Mouse (Mus musculus) myocyte (in vitro differentiated cells): ENCODE measurements at regions not wholly inside any gene's neighbourhood (a gene's known extent, or its start where the extent isn't known, plus 50 kb on each side); places are given as distances from the start of the nearest gene placed in this dataset.

Experiments
- CEBPB ChIP-seq: IDR thresholded peaks from 2 replicates; pipeline ENCODE4 v1.6.1; 2011; ENCODE audit warnings: mild to moderate bottlenecking, moderate library complexity; ENCODE audit not compliant: poor library complexity, insufficient read depth, severe bottlenecking
- E2F4 ChIP-seq: IDR thresholded peaks from one replicate; pipeline ENCODE4 v1.6.1; 2011; ENCODE audit warnings: mild to moderate bottlenecking, control low read depth, moderate library complexity; ENCODE audit not compliant: insufficient read depth
- MAX ChIP-seq: IDR thresholded peaks from one replicate; pipeline ENCODE4 v1.6.1; 2011; ENCODE audit warnings: low read depth, mild to moderate bottlenecking, control low read depth
- MYOD1 ChIP-seq, 3 experiments: IDR thresholded peaks; one replicate each; pipeline ENCODE4 v1.6.1; 2011; ENCODE audit warnings: control low read depth in 2 of 3, low read depth in 2 of 3, mild to moderate bottlenecking in 2 of 3, moderate library complexity in 1 of 3; ENCODE audit not compliant: insufficient read length in 2 of 3, control insufficient read depth in 1 of 3
- MYOG ChIP-seq, 3 experiments: IDR thresholded peaks; one replicate each; pipeline ENCODE4 v1.6.1; 2011; ENCODE audit warnings: control low read depth in 2 of 3, low read depth in 2 of 3, mild to moderate bottlenecking in 2 of 3; ENCODE audit not compliant: insufficient read length in 2 of 3, control insufficient read depth in 1 of 3, insufficient read depth in 1 of 3
- POLR2A ChIP-seq: IDR thresholded peaks from one replicate; pipeline ENCODE4 v1.6.1; 2011; ENCODE audit warnings: low read depth, mild to moderate bottlenecking, control low read depth, moderate library complexity; ENCODE audit not compliant: insufficient read length
- POLR2AphosphoS2 ChIP-seq: IDR thresholded peaks from one replicate; pipeline ENCODE4 v1.6.1; 2011; ENCODE audit warnings: low read depth, control low read depth; ENCODE audit not compliant: insufficient read length
- TCF12 ChIP-seq: IDR thresholded peaks from one replicate; pipeline ENCODE4 v1.6.1; 2011; ENCODE audit warnings: mild to moderate bottlenecking, control low read depth; ENCODE audit not compliant: poor library complexity, insufficient read depth, severe bottlenecking
- USF1 ChIP-seq: IDR thresholded peaks from one replicate; pipeline ENCODE4 v1.6.1; 2011; ENCODE audit warnings: low read depth, mild to moderate bottlenecking, control low read depth, moderate library complexity

DNA sequence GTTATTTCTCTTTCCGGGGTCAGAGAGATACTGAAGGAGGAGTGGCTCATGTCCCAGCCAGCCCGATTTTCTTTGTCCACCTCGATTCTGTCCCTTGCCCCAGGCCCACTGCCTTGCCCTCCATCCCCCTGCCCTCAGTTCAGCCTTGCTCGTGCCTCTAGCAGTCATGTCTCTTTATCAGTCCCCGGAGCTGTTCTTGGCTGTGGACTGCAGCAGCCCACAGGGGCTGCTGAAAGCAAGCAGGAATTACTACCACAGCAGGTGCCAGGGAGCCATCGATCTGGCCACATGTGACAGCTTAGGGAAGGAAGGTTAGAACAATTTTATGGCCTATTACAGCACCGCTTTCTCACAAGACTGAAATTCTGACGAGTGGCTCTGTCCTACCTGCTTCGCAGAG lies 396.3 kb upstream of the Igfbp7 start:
- TF ChIP-seq POLR2A (no peak), MYOD1 (IDR thresholded peaks at IDR 0.05; ENCODE audit: control insufficient read depth in 1 of 3, insufficient read length in 2 of 3, low read depth in 2 of 3) (no peak), POLR2AphosphoS2 (no peak), CEBPB (no peak), MYOG (IDR thresholded peaks at IDR 0.05; ENCODE audit: control insufficient read depth in 1 of 3, insufficient read depth in 1 of 3, insufficient read length in 2 of 3, low read depth in 2 of 3) (no peak), E2F4 (no peak), MAX (no peak), USF1 (no peak), TCF12 (no peak)
